Mouse (Mus musculus): ENCODE results near the gene Myh7. TPM values are rescaled to one million over a fixed set of nuclear protein-coding genes. Genes with fewer than 3 reads are reported as not detected.
A peak's percentile ranks its signal among the peaks of the same experiment; 100 is the strongest.
"Not testable (repeated sequence)": the region's sequence is repeated elsewhere in the genome, so short reads cannot be mapped to it uniquely, and the experiment has no call there.

The Myh7 gene
- not detected for polyA plus RNA-seq (2017; shearing (Covaris generic))

DNA sequence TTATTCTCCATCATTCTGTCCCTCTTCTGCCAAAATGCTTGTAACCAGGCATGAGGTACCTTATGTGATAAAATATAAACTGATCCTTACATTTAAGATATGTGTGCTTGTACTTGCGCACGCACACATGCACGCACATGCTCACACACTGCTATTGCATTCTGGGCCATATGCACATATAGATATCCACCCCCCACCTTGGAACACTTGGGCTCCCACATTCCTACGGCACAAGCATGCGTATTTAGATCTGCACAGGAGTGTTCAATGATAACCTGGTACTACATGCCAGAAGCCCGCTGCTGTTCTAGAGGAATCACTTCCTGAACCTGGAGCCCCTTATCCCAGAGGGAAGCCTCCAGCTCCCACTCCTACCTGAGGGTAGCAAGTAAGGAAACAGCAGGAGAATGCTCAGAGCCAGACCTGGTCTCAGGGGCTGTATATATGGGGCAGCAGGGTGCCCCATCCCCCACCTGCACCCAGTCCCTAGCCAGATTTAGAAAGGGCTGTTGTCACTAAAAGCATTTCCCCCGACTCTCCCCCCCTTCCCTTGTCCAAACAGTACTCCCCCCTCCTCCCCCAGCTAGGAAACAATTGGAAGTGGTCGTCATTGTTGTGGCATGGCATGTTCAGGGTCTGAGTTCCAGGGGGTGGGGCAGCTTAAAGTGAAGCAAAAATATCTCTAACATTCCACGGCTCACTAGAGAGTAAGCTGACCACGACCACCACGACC, at the start of gene Myh7:
Gene Myh7 (minus strand): TSS at position 491 of the 733 bp plus-strand sequence.
- ATAC-seq, result no peak

DNA sequence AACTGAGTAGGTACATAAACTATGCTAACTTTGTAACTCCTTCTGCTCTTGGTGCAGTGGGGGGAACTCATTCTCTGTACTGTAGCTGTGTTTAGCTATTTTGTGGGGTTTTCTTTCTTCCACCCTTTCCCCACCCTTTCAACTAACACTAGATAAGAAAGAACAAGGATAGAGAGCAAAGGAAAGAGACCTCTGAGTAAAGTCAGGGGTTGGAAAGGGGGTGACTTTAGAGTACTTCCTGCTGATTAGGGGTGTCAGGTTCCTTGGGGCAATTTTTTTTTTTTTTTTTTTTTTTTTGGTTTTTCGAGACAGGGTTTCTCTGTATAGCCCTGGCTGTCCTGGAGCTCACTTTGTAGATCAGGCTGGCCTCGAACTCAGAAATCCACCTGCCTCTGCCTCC, 49.3 kb upstream of the Myh7 start:
- ATAC-seq, result not testable (repeated sequence)

- ATAC-seq, result no peak
Measured at GRCm38 (mm10) chr14:55032695-55033225, 38.3 kb upstream of the Myh7 start.

GRCm38 (mm10) chr14:55029034-55029698, 34.7 kb upstream of the Myh7 start:
- ATAC-seq, result no peak

- no peak for ATAC-seq
Measured at GRCm38 (mm10) chr14:55028333-55028835, 34.0 kb upstream of the Myh7 start.

- no peak for ATAC-seq
Measured at GRCm38 (mm10) chr14:55027653-55028052, 33.2 kb upstream of the Myh7 start.

- ATAC-seq, result no peak
Measured at GRCm38 (mm10) chr14:55027251-55027650, 32.8 kb upstream of the Myh7 start.

DNA sequence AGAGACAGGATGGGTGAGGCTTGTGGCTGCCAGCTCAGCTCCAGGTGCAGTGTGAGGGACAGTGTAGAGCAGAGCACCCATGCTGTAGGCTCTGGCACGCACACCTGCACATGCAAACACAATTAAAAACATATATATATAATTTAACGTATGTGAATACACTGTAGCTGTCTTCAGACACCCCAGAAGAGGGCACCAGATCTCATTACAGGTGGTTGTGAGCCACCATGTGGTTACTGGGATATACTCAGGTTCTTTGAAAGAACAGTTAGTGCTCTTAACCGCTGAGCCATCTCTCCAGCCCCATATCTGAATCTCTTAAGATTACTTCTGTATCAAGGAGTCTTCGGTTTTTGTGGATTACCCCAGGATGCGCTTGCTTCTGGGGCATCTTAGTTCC, 31.1 kb upstream of the Myh7 start:
- no peak for ATAC-seq

DNA sequence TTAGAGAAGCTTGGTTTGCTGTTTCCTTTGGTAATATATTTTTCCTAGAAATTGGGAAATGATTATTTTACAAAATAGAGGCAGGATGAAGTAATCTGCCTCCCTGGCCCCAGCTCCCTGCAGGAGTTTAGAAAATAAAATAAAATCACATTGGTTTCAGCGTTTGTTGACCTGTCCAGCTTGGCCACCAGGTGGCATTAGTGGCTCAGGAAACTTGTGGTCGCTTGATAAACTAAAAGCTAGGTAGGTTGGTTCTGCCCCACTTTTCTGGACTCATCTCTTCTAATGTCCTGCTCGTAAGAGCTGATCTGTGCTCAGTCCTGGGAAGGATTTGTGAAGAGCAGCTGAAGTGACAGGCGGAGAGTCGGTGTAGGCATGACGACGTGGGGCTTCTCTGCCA, 29.8 kb upstream of the Myh7 start:
- ATAC-seq, result peak; percentile 56

DNA sequence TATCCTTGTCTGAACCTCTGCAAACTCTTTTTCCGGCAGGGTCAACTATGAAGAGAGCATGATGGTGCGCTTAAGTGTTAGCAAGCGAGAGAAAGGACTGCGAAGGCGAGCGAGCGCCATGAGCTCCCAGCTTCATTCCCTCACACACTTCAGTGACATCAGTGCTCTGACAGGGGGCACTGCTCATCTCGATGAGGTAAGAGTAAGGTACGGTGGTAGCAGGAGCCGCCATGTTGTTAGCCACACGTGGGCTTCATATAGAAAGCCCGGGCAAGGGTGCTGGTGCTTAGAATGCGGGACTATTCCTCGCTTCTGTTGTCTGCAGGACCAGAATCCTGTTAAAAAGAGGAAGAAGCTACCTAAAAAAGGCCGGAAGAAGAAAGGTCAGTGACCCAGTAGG, 28.6 kb upstream of the Myh7 start:
- no peak for ATAC-seq

GRCm38 (mm10) chr14:55020394-55020793, 26.0 kb upstream of the Myh7 start:
- no peak for ATAC-seq

- ATAC-seq, result no peak
Measured at GRCm38 (mm10) chr14:55016876-55017275, 22.4 kb upstream of the Myh7 start.

DNA sequence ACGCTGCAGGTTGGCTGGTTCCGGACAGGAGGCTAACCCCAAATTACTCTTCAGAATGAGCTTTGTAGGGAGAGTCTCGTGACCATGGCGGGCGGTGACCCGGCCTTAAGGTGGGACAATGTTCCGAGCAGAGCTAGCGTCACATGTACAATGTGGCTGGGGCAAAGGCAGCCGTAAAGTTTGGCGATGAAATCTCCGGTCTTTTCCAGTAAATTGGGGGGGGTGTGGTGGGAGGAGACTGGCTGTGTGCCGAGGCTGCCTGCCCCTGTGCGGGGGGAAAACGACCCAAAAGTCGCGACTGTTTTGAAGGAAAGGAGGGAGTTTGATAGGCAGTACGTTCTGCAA, 21.3 kb upstream of the Myh7 start:
- ATAC-seq, result no peak

GRCm38 (mm10) chr14:55014991-55015766, 20.8 kb upstream of the Myh7 start, which contains the start of gene Ngdn:
Gene Ngdn (plus strand): TSS chr14:55015454.
- ATAC-seq, result peak; percentile 91

DNA sequence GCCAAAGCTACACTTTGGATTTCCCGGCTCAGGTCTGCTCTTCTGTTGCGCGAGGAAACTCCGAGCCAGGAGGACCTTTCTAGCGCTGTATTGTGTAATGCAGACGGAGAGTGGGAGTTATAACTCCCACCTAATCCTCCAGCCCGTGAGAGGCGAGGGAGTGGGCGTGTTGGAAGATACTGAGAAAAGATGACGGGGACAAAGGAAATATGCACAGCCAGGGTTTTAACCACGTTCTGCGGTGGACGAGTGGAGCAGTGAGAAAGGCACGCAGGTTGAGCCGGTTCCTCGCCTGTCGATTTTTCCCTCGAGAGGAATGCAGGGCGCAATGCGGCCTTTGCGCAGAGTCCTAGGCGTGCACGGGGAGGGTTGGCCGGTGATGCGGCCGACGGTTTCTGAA, 20.2 kb upstream of the Myh7 start:
- peak; percentile 11 for ATAC-seq

DNA sequence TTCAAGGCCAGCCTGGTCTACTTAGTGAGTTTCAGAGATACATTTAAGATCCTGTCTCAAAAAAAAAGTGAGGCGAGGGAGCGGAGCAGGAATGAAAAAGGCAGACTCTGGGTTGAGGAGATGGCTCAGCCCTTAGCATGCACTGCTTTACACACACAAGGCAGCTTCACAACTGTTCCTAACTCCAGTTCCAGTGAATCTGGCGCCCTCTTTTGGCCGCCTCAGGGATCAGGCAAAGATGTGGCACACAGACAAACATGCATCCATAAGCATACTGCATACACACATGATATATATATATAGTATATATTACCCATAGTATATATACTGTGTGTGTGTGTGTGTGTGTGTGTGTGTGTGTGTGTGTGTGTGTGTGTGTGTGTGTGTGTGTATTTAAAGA, 16.7 kb upstream of the Myh7 start:
- ATAC-seq, result no peak

DNA sequence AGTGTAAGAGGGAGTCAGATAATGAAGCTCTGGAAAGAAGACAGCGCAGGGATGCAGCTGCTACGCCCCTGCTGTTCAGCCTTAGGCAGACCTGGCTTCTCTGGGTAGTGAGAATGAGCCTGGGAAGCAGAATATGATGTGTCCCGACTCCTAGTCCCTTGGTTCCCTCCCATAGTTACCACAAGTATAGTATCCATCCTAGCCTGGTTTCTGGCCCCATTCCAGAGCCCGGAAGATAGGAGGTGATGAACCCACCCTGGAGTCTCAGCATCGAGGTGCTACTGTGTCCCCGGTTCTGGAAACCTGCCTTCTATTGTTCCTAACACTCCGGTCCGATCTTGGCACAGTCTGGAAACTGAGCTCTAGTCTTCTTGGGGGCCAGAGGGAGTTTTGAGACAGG, 14.0 kb upstream of the Myh7 start:
- ATAC-seq, result no peak

- ATAC-seq, result no peak
Measured at GRCm38 (mm10) chr14:55007120-55007908, 12.9 kb upstream of the Myh7 start.

GRCm38 (mm10) chr14:55006541-55006940, 12.1 kb upstream of the Myh7 start:
- no peak for ATAC-seq

DNA sequence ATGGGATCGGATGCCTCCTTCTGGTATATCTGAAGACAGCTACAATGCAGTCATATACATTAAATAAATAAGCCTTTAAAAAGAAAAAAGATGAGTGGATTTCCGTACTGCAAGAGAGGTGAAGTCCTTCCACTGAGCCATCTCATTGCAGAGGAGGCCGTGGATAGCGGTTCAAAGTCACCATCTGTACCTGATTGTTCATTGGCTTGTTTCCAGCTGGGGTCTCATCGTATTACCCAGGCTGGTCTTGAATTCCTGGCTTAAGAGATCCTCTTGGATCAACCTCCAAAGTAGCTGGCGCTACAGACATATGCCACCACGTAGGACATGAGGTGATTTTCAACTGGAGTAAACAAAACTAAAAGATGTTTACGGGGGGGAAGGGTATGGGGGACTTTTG, 11.5 kb upstream of the Myh7 start:
- ATAC-seq, result no peak

- no peak for ATAC-seq
Measured at GRCm38 (mm10) chr14:55005506-55005905, 11.1 kb upstream of the Myh7 start.

Measured in CD4-positive, CD25-positive, alpha-beta regulatory T cell, adult 4 months (primary cell).